Mouse (Mus musculus) frontal cortex, postnatal 36 days (tissue): ENCODE measurements around the gene Sult2b1.

Experiments used
- DNase-seq, 2 experiments: peaks; one replicate each; pipeline ENCODE4 v3.0.0; 2022; ENCODE audit warnings: low spot score in 2 of 2

Sult2b1 gene

DNA sequence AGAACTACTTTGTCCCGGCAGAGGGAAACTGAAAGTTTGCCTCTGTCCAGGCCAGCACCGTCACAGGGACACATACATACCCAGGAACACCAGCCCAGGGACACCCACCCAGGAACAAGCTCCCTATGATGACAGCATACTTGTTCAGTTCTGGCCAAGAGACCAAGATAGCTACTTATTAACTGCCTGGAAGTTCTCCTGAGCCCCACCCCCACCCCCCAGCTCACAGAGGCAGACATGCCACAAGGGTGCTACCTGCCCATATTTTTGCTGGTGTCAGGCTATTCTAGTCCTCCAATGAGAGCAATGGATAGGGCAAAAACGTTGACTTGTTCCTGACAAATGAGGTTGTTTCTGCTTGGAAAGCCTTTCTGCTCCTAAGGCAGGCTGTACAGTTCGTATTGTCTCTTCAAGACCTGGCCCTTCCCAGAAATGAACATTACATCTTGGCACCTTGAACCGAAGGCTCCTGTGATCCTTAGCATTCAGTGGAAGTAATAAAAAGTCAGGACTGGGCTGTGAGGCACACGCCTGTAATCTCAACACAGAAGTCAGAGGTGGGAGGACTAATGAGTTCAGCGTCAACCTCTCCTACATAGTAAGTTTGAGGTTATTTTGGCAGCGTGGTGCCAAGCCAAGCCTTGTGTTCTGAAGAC lies 13.9 kb downstream of the Sult2b1 start:
- no peak for DNase-seq

DNA sequence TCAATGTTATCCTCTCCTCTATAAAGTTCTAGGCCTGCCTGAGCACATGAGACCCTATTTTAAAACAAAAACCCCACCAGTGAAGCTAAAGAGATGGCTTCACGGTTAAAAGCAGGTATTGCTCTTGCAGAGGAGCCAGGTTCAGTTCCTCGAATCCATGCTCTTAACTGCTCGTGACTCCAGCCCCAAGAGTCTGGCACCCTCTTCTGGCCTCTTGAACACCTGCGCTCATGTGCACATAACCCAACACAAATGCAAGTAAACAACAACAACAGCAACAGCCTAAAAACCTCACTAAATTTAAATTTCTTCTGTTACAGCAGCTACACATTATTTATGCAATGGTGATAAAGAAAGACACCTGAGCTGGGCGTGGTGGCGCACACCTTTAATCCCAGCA lies 17.0 kb downstream of the Sult2b1 start:
- no peak for DNase-seq

DNA sequence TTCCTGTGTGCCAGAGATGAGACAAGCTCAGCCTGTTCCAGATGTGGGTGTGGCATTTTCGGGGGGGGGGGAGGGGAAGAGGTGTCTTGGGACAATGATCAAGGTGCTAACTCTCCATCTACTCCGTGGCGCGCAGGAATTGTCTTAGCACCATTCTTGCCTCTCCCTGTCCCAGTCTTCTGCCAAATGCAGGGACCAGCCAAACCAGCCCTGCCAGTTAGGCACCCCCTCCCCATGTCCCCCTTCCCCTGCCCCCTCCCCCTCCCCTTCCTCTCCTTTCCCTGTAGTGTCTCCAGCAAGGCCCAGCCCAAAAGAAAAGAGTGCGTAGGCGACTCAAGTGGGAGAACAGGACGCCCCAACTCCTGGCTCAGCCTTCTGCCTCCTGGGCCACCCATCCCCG lies 17.7 kb downstream of the Sult2b1 start:
- no peak for DNase-seq

DNA sequence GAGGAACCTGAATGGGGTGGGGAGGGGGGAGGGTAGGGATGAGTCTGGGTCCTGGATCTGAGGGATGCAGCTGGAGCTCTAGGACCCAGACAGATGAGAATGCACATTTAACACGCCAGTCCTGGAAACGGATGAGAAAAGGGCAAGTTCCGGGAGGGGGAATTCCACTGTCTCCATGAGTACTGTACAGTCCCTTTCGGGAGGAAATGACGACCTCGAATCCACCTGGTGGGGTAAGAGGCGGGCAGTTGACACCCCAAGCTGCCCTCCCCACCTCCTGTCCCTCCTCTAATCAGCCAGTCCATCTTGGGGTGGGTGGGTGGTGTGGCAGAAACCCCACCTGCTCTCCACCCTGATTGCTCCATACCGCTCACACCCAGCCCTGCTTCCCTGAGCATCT lies 18.5 kb downstream of the Sult2b1 start:
- DNase-seq, result no peak

DNA sequence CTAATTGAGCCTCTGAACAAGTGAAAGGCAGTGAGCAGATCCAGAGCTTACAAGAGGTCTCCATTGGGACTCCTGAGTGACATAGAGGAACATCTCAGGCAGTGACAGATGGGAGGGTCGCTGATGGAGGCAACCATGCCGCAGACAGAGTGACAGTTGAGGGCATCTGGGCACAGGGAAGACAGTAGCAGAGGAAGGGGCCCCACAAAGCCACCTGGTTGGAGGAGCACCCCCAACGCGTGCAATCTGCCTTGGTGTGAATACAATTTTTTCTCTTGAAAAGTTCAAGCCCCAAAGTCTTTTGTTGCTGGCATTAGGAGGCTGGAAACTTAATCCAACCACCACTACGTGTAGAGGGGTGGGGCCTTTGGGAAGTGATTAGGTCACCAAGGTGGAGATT lies 24.3 kb downstream of the Sult2b1 start:
- no peak for DNase-seq

DNA sequence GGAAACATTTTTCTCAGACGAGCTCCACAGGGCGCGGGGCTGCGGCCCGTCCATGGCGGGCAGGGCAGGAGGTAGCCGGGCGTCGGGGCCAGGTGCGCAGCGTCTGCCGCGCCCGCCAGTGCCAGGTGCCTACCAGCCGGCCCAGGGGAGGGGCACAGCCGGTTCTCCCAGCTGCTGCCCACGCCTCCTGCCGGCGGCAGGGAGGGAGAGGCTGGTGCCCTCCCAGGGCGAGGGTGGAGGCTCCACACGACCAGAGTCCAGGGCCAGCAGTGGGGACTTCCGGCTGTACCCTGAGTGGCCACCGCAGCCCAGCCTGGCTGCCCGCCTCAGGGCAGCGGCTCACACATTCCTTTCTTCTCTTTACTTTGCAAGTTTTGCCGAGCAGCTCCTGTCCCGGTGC lies 25.1 kb downstream of the Sult2b1 start:
- DNase-seq, result no peak

DNA sequence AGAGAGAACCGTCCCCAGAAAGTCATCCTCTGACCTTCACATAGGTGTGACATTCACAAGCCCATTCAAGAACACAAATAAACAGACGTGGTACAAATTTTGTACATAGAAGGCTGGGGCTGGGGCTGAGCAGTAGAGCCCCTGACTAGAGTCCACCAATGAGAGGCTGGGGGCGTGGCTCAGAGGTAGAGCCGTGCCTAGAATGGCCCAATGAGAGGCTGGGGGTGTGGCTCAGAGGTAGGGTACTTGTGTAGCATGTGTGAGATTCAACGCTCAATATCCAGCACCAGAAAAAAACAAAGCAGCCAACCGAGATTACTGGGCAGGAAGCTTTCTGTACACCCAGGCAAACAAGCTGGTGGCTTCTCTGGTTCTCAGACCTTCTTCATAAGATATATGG lies 28.8 kb downstream of the Sult2b1 start:
- no peak for DNase-seq

DNA sequence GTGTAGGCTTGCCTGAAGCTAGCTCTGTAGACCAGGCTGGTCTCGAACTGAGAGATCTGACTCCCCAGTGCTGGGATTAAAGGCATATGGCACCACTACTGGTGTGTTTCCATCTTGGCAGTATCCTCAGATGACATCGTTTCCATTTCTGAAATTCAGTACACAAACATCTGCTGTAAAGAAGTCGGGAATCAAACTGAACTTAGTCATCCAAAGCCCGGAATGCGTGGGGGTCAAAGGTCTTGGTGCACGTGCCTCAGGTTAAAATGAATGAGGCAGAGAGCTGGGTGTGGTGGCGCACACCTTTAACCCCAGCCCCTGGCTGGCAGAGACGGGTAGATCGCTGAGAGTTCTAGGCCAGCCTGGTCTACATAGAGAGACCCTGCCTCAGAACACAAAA lies 34.3 kb downstream of the Sult2b1 start:
- DNase-seq, result no peak

DNA sequence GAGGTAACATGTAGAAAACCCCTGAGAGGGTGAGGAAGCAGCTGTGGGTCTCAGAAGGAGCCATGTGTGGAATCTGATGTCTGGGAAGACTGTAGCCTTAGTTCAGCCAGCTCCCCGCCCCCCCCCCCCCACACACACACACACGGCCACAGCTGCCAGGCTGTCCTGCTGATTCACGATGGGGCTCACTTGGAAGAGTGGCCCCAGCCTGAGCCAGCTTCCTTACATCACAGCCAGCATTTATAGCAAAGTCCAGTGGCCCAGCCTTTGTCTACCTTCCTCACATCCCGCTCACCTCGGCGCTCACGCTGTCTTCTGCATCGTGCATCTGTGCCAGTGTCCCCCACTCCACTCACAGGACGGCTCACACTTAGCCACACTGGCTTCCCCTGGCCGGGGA lies 35.1 kb downstream of the Sult2b1 start:
- no peak for DNase-seq

DNA sequence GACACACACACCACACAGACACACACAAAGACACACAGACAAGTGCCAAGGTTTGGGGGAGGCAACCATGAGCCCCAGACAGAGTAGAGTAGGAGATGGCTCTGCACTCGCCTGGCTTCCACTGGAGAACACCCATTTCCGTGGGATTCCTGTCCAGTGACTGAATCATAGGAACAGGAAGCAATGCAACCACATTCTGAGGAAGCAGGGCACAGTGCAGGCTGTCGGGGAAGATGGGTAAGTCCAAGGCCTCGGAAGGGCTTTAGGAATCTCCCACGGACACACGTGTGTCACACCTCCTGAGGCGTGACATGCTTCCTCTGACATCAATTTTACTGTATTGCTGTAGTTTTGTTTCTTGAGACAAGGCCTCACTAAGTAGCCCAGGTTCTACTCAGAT lies 36.4 kb downstream of the Sult2b1 start:
- no peak for DNase-seq

DNA sequence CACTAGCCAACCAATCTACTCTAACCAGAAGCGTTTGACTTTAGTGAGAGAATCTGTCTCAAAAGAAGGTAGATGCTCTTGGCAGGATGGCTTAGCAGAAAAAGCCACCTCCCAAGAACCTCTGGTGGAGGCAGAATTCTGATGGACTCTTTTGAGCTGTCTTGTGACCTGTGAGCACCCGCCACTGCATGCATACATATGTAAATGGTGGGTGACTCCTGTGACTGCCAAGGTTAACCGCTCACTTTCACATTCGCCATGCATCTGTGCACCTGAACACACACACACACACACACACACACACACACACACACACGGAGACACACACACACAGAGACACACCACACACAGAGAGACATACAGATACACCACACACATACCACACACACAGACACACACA lies 37.0 kb downstream of the Sult2b1 start:
- DNase-seq, result no peak

DNA sequence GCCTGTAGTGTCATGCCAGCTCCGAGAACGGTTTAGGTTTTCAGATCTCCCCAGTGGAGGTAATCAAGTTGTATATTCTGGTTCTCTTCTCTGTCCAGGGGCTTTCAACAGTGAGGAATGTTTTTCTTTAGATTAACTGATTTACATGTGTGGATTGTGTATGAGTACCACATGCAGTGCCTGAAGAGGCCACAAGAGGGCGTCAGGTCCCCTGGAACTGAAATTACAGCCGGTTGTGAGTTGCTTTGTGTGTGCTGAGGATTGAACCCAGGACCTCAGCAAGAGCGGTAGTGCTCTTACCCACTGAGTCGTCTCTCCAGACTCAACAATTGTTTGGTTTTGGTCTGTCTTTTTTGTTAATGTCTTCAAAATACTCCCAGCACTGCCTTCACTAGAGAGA lies 38.0 kb downstream of the Sult2b1 start:
- no peak for DNase-seq

DNA sequence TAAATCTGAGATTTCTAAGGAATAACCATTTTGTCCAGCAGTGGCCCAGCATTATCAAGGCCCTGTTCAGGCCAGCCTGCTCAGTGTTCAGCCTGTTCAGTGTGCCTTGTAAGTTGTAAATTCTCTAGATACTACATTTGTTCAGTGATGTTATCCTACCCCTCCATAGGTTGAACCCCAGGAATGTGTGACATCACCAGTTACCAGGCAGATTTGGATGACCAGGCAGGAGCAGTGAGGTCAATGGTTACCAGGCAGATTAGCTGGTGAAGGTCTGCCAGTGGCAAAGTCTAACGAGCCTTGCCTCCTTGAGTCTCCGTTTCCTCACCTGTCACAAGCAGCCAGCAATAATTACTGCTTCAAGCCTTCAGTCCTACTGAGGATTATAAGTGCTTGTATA lies 40.1 kb downstream of the Sult2b1 start:
- peak; percentile 57 to 85 for DNase-seq

DNA sequence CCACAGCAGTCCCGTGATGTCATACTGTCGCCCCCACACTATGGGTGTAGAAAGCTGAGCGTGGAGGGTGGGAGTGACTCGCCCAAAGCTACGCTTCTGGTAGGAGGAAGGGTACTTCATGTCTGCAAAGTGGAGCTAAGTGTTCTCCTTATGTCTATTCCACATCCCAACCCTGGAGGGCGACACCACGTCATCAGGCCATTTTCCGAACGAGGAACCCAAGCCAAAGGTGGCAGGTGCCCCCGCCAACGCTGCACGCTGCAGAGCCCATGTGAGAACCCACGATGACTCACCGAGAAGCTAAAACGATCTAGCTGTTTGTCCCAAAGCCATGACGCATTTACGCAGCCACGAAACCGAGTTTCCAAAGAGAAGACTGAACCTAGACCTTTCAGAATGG lies 42.1 kb downstream of the Sult2b1 start:
- peak; percentile 79 to 88 for DNase-seq

DNA sequence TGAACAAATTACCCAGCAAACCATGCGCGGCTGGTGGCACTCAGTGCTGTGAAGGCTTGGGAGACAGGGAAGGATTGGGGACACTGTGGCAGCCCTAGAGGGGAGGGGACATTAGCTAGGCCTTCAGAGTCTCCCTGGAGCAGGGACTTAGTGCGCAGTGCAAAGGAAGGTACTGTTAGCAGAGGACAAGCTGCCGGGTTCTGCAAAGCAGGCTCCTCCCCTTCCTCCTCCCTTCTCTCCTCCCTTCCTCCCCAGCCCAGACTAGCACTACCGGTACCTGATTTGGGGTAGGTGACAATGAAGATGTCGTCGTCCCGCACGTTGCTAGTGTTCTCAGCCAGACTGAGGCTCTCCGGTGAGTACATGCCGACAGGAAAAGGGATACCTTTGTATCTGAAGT lies 42.7 kb downstream of the Sult2b1 start:
- DNase-seq, result peak; percentile 37 to 40

DNA sequence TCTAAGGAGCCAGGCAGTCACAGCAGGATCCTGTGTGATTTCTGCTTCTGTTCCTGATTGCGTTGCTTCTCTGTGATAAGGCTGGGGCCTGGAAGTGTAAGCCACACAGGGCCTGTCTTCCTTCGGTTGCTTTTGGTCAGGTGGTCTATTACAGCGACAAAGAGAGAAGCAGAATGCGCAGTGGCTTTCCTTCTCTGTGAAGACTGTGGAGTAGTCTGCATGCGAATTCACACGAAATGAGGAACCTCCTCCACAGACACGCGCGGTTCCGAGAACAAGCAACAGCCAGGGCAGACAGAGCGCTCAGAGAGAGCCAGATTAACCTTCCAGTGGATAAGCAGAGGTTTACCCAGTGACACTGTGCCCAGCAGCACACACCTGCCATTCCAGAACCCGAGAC lies 43.2 kb downstream of the Sult2b1 start:
- DNase-seq, result peak in 1 of 2 experiments; percentile 31

DNA sequence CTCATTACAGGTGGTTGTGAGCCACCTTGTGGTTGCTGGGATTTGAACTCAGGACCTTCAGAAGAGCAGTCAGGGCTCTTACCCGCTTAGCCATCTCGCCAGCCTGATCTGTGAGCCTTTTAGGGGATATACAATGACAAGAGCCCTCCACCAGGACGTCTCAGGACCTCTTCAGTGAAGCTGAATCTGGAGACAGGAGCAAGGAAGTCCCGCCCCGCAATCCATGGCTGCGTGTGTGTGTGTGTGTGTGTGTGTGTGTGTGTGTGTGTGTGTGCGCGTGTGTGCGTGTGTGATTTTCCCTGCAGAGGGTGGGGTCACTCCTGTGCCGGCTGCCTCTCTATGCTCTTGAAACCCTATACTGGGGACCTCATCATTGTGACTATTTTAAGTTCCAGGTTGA lies 44.6 kb downstream of the Sult2b1 start:
- DNase-seq, result no peak

DNA sequence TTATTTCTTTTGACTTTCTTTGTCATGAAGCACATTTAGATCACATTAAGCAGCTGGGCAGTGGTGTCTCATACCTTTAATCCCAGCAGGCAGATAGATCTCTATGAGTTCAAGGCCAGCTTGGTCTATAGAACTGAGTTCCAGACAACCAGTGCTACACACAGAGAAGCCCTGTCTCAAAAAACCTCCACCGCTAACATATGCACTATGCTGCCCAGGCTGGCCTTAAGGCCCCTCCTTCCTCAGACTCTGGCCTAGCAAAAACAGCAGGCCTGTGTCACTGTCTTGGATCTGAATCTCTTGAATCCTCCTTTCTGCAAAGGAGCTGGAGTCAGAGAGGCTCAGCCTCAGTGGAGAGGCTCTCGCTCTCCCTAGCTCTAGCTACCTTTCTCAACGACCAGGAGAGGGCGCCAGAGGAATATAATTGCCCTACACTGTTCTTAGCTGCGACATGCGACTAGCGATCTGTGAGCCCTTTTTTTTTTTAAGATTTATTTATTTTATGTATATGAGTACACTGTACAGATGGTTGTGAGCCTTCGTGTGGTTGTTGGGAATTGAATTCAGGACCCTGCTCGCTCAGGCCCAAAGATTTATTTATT lies 45.2 kb downstream of the Sult2b1 start:
- peak; percentile 75 to 86 for DNase-seq

DNA sequence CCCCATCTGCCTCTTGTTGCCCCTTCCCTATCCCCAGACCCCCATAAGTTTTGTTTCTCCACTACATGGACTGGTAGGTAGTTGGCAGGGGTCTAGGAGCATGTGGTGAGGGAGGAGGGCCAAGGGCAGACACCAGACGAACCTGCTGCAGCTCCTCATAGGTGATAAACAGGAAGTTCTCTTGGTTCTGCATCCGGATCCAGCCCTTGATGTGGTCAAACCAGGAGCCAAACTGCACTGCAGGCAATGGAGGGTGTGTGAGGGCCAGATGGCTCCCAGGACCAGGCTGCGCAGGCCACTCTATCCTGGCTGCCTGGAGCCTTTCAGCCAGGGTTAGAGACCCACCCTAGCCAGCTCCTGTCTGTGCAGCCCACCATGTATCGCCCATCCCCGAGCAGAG lies 51.0 kb downstream of the Sult2b1 start:
- DNase-seq, result no peak

DNA sequence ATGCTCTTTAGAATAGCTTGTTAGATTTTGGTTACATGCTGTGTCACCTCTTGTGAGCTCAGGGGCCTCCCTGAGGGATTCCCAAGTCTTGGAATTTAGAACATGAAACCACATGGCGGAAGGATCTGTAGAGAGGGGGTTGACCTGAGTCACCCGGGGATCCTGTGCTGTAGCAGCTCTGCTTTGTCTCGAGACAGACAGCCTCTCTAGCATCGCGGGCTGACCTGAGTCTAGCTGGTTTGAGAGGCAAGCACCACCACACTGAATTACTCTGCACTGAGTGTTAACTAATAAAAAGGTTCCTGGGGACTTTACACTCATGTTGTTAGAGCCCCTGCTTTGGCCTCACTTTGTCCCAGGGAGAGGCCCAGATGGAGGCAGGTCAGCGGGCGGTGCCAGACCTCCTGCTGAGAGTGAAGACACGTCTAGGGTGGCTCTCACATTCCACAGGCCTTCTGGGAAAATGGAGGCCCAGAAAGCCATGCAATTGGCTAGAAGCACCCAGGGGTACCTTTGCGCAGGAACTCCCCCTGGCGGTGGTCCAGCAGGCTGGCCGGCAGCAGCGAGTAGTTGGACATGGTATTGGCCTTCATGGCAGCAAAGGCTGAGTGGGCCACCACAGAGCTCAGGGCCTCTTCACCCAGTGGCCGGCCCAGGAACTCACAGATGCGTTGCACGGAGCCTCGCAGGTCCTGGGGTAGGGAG lies 53.6 kb downstream of the Sult2b1 start:
- no peak for DNase-seq

DNA sequence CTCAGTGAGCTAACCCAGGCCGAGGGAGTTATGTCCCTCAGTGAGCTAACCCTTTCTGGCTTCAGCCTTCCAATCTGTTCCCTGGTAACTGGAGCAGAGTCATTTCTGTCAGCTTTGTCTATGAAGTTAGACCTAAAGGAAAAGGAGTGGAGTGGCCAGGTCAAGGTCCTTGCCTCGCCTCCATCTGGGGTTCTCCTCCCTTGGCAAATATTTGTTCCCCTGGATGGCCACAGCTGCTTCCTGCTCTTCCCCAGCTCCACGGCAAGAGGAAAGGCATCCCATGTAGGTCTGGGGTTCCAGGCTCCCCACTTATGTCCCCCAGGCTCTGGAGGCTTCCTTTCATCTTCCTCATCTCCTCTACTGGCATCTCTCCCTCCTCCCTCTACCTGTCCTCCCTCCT lies 56.8 kb downstream of the Sult2b1 start:
- no peak for DNase-seq

DNA sequence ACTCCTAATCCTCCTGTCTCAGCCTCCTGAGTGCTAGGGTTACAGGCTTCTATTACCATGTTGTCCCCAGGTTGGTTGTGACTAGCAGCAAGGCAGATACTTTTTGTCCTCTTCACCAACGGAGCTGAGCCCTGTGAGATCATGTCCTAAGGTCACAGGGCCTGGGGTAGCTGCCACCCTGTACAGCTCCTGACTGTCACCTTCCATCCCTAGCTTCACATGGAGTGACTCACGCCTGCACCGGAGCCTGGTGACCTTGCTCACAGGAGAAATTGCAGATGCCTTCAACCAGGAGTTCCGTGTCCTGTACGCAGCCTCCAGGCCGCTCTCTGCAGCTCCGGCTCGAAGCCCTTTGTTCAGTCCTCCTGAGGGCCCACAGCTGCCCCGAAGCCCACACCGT lies 58.0 kb downstream of the Sult2b1 start:
- DNase-seq, result no peak

DNA sequence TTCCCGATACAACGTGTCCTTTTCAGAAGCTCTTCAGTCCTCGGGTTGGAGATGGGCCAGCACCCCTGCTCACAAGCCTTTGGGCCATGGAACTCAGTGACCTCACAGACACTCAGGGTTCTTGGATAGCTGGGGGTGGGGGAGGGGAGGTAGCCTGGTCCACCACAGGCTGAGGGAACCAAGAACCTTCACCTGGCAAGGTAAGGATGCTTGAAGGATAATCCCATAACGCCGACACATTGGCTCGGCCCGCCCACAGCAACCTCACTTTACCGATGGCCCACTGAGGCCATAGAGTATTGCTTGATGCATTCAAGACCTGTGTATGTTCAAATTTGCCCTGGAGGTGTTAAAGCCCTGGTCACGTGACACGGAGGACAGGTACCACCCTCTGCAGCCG lies 58.8 kb downstream of the Sult2b1 start, which contains the start of gene Spaca4:
TSS of gene Spaca4 (minus strand) at position 101 of the 400 bp plus-strand sequence.
- DNase-seq, result no peak
